Mouse (Mus musculus): ENCODE data around the gene Tango2. TPM values are rescaled to one million over a fixed set of nuclear protein-coding genes. Genes with fewer than 3 reads are reported as not detected.
A peak's percentile ranks its signal among the peaks of the same experiment; 100 is the strongest.

Gene Tango2
- total and polyA plus RNA-seq, 3 experiments, result 36.1 to 51.1 (median 37.1) TPM

DNA sequence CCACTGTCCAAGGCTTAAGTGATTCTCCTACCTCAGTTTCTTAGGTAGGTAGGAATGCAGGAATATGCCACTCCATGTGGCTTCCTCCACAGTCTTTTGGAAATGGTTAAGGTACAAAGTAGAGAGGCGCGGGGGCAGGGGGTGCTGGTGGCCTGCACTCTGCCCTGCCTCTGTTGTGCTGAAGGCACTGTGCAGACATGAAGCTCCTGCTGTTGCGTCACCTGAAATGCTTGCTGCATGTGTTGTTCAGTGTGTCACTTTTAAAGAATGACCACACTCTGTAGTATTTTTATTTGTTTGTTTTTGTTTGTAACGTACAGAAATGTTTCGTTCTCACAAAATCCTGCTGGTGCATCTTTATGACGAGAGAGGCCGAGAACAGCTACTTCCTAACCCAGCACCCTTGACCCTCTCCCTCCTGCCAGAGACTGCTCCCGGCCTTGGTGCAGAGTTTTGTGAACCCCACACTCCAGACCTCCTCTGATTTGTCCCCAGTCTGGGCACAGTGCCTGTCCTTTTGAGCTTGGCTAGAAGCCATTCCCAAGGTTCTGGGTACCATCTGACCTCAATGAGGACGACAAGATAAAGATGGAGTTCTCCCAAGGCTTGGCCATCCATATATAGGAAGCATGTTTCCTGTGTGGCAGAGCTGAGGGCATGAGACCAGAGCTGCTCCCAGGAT is 35.3 kb upstream of the Tango2 start:
- DNase-seq, result peak; percentile 83

DNA sequence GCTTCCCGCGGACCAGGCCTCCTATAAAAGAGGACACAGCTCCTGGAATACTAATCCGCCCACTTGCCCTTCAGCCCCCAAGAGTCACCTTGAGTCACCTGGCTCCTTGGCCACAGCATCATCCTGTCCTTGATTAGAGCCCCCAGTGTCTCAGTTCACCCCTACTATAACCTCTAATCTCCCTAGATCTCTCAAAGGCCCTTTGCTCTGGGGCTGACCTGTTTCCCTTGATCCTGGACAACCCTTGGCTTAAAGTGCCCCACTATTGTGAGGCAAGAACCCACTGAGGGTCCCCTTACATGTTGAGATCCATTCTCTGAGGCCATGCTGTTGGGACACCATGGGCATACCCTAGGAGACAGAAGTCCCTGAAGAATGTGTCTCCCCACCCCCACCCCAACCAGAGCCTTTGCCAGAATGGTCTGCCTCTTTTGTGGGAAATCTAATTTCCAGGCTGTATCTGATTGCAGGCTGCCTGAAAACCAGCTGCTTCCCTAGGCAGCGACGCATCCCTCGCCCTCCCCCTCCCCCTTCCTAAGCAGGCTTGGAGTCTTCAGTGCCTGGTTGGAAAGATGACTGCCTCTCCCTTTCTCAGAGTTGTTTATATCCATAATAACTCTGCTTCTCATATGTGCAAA is 33.8 kb upstream of the Tango2 start:
- no peak for DNase-seq

DNA sequence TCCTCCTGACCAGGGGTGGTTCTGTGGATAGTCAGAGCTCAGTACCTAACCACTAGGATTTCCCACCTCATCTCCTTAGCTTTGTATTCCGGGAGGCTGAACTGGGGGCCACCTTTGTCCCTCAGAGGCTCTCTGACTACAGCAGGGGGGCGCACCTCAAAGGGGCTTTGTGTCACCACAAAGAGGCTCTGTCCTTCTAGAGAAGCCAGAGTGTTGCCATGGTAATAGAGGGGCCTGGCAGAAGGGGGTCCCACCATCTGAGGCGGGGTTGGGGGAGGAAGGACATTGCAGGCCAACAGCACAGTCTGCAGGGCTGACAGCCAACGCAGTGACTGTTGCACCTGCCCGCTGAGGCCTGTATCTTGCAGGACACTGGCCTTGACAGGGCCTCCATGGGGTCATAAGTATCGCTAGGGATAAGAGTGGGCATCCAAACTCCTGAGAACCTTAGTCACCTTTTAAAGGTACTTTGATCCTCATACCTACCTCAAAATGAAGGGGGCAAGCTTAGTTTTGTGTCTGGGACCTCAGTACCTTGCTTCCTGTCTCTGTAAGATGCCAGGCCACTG is 32.7 kb upstream of the Tango2 start:
- DNase-seq, result no peak

GRCm38 (mm10) chr16:18379338-18380001 is 31.6 kb upstream of the Tango2 start:
- no peak for DNase-seq

- no peak for DNase-seq
Measured at GRCm38 (mm10) chr16:18378489-18378888, 30.6 kb upstream of the Tango2 start.

GRCm38 (mm10) chr16:18377203-18377602 is 29.3 kb upstream of the Tango2 start:
- no peak for DNase-seq

DNA sequence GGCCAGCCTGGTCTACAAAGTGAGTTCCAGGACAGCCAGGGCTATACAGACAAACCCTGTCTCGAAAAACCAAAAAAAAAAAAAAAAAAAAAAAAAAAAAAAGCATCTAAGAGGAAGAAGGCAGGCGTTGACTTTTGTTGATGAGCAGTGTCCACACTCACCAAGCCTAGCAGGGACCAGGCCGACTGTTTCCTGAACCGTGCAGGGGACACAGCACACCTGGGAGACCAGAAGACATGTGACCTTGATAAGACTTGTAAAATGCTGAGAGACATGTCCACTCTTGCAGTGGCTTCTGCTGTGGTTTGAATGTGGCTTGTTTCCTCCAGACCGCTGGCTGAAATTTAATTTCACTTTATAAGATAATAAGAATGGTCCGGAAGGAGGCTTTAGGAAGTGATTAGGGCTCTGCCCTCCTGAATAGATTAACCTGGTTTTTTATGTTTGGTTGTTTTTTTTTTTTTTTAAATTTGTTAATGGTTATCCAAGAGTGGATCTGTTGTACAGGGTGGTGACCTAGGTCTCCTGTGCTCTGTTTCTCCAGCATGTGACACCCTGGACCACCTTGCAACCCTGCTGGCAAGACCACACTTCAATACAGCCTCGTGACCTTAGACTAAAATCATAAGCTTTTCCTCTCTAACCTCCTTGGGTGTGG is 28.5 kb upstream of the Tango2 start:
- DNase-seq, result no peak

DNA sequence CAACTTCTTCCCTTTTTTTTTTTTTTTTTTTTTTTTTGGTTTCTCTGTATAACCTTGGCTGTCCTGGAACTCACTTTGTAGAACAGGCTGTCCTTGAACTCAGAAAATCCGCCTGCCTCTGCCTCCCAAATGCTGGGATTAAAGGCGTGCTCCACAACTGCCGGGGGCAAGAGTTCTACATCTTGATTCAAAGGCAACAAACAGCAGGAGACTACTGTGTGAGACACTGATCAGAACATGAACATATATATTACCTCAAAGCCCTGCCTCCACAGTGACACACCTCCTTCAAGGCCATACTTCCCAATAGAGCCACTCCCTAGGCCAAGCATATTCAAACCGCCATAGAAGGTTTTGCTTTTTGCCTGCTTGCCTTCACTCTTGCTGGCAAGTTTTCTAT is 25.7 kb upstream of the Tango2 start:
- DNase-seq, result no peak

GRCm38 (mm10) chr16:18370197-18370596 is 22.3 kb upstream of the Tango2 start:
- DNase-seq, result no peak

- no peak for DNase-seq
Measured at GRCm38 (mm10) chr16:18366849-18367248, 18.9 kb upstream of the Tango2 start.

- DNase-seq, result no peak
Measured at GRCm38 (mm10) chr16:18362948-18363347, 15.0 kb upstream of the Tango2 start.

DNA sequence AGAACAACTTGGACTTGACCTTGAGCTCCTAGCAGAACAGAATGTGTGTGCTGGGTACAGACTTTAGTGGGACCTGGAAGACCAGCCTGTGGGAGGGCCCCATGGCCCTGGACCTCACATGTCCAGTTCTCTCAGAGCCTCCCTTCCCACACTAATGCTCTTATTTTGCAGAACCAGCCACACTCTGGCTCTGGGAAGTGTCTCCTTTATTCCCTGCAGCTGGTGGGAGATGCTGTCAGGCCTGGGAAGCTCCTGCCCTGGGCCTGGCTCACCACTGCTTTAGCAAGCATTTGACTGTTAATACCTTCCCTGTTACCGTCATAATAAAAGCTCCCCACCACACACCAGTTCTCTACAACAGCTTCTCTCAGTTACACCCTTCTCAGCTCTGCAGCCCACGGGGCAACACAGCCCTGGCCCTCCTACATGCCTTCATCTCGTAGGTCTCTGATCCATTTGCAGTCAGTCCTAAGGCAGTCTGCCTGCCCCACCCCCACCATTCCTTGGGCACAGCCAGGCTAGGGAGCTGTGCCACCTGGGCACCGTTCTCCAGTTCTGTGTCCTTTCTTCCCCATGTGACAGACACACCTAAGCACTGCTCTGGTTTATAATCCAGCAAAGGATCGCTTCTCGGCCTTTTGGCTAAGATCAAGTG is 12.4 kb upstream of the Tango2 start:
- no peak for DNase-seq

- DNase-seq, result no peak
Measured at GRCm38 (mm10) chr16:18357977-18358376, 10.1 kb upstream of the Tango2 start.

DNA sequence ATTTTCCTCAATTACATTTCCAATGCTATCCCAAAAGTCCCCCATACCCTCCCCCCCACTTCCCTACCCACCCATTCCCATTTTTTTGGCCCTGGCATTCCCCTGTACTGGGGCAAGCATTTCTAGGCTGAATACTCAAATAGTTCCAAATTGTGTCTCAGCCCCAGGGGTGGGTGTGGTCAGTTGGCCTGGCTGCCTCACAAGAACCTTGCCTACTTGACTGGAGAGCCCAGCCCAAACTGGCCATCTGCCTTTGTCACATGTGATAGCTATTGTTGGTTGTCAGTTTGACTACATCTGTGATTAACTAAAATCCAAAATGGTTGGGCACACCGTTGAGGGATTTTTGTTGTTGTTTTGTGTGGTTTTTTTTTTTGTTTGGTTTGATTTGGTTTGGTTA is 9.1 kb upstream of the Tango2 start:
- DNase-seq, result no peak

- no peak for DNase-seq
Measured at GRCm38 (mm10) chr16:18353106-18353505, 5.2 kb upstream of the Tango2 start.

- peak; percentile 53 for DNase-seq
Measured at GRCm38 (mm10) chr16:18351313-18352055, 3.6 kb upstream of the Tango2 start.

- no peak for DNase-seq
Measured at GRCm38 (mm10) chr16:18349761-18350325, 1.9 kb upstream of the Tango2 start.

- peak; percentile 59 for DNase-seq
Measured at GRCm38 (mm10) chr16:18348601-18349175, 785 bp upstream of the Tango2 start.

GRCm38 (mm10) chr16:18345243-18345642 is 2.7 kb downstream of the Tango2 start:
- DNase-seq, result peak; percentile 90

- DNase-seq, result peak; percentile 99
Measured at GRCm38 (mm10) chr16:18343778-18344177, 4.1 kb downstream of the Tango2 start.

Measured in adrenal gland, adult 2 months (tissue).